Mouse (Mus musculus): ENCODE measurements around the gene Rps6ka2. TPM values are rescaled to one million over a fixed set of nuclear protein-coding genes. Genes with fewer than 3 reads are reported as not detected.

Gene Rps6ka2
- polyA plus RNA-seq, 1 experiment from 2014 or later, result 2.0 TPM

- Histone ChIP-seq H3K4me1 (replicated peaks; ENCODE audit: control insufficient read depth, insufficient read depth) (no peaks in the 10 kb centered on the region), H3K4me2 (replicated peaks; ENCODE audit: low read depth) (no peak overlapping the region), H3K36me3 (ENCODE audit: control insufficient read depth, insufficient read depth, low read length) (no peaks in the 10 kb centered on the region), H3K9me3 (ENCODE audit: control insufficient read depth, low read length) (no peaks in the 10 kb centered on the region), H3K4me3 (ENCODE audit: low read depth, low read length) (no peak overlapping the region), H3K9ac (ENCODE audit: low read length) (no peak overlapping the region), H3K27ac (replicated peaks) (no peak overlapping the region), H3K27me3 (ENCODE audit: control insufficient read depth, insufficient read depth, low read length) (no peaks in the 10 kb centered on the region)
- DNase-seq (ENCODE audit: low spot score) (no peak), ATAC-seq (ENCODE audit: low FRiP score, low TSS enrichment) (no peak)
- no peak for TF ChIP-seq CTCF (IDR thresholded peaks at IDR 0.05; ENCODE audit: low read depth)
- no peak for TF ChIP-seq EP300 (optimal IDR thresholded peaks at IDR 0.05)
- 79% methylated on average over 4 of the region's 4 CpGs for WGBS
Measured at GRCm38 (mm10) chr17:7250373-7250772, 80.5 kb downstream of the Rps6ka2 start.

GRCm38 (mm10) chr17:7257208-7257607, 87.3 kb downstream of the Rps6ka2 start:
- Histone ChIP-seq H3K4me1 (replicated peaks; ENCODE audit: control insufficient read depth, insufficient read depth) (no peaks in the 10 kb centered on the region), H3K9ac (ENCODE audit: low read length) (no peak overlapping the region), H3K9me3 (ENCODE audit: control insufficient read depth, low read length) (no peaks in the 10 kb centered on the region), H3K4me2 (replicated peaks; ENCODE audit: low read depth) (no peak overlapping the region), H3K4me3 (ENCODE audit: low read depth, low read length) (no peak overlapping the region), H3K27me3 (ENCODE audit: control insufficient read depth, insufficient read depth, low read length) (no peaks in the 10 kb centered on the region), H3K27ac (replicated peaks) (no peak overlapping the region), H3K36me3 (ENCODE audit: control insufficient read depth, insufficient read depth, low read length) (no peaks in the 10 kb centered on the region)
- WGBS, result 72% methylated on average over 1 of the region's 1 CpGs
- no peak for DNase-seq (ENCODE audit: low spot score)
- TF ChIP-seq CTCF (IDR thresholded peaks at IDR 0.05; ENCODE audit: low read depth) (peak; percentile 35), EP300 (optimal IDR thresholded peaks at IDR 0.05) (no peak)
- no peak for ATAC-seq (ENCODE audit: low FRiP score, low TSS enrichment)

GRCm38 (mm10) chr17:7258748-7259359, 88.9 kb downstream of the Rps6ka2 start:
- Histone ChIP-seq H3K27ac (replicated peaks) (no peak overlapping the region), H3K4me1 (replicated peaks; ENCODE audit: control insufficient read depth, insufficient read depth) (no peaks in the 10 kb centered on the region), H3K9me3 (ENCODE audit: control insufficient read depth, low read length) (no peaks in the 10 kb centered on the region), H3K4me2 (replicated peaks; ENCODE audit: low read depth) (no peak overlapping the region), H3K9ac (ENCODE audit: low read length) (no peak overlapping the region), H3K27me3 (ENCODE audit: control insufficient read depth, insufficient read depth, low read length) (no peaks in the 10 kb centered on the region), H3K4me3 (ENCODE audit: low read depth, low read length) (no peak overlapping the region), H3K36me3 (ENCODE audit: control insufficient read depth, insufficient read depth, low read length) (no peaks in the 10 kb centered on the region)
- no peak for TF ChIP-seq CTCF (IDR thresholded peaks at IDR 0.05; ENCODE audit: low read depth)
- TF ChIP-seq EP300 (optimal IDR thresholded peaks at IDR 0.05), result no peak
- ATAC-seq (ENCODE audit: low FRiP score, low TSS enrichment), result no peak
- DNase-seq (ENCODE audit: low spot score), result no peak
- WGBS, result 62% methylated on average over 15 of the region's 15 CpGs

GRCm38 (mm10) chr17:7260360-7260759, 90.4 kb downstream of the Rps6ka2 start:
- H3K4me3 ChIP-seq (ENCODE audit: low read depth, low read length), result no peak overlapping the region
- TF ChIP-seq CTCF (IDR thresholded peaks at IDR 0.05; ENCODE audit: low read depth), result no peak
- no peak for TF ChIP-seq EP300 (optimal IDR thresholded peaks at IDR 0.05)
- no peaks in the 10 kb centered on the region for H3K4me1 ChIP-seq (replicated peaks; ENCODE audit: control insufficient read depth, insufficient read depth)
- no peaks in the 10 kb centered on the region for H3K9me3 ChIP-seq (ENCODE audit: control insufficient read depth, low read length)
- ATAC-seq (ENCODE audit: low FRiP score, low TSS enrichment) (peak; percentile 81), DNase-seq (ENCODE audit: low spot score) (peak; percentile 59)
- no peak overlapping the region for H3K9ac ChIP-seq (ENCODE audit: low read length)
- no peak overlapping the region for H3K27ac ChIP-seq (replicated peaks)
- H3K36me3 ChIP-seq (ENCODE audit: control insufficient read depth, insufficient read depth, low read length), result no peaks in the 10 kb centered on the region
- H3K4me2 ChIP-seq (replicated peaks; ENCODE audit: low read depth), result no peak overlapping the region
- H3K27me3 ChIP-seq (ENCODE audit: control insufficient read depth, insufficient read depth, low read length), result no peaks in the 10 kb centered on the region
- WGBS, result 35% methylated on average over 10 of the region's 10 CpGs

- no peak for ATAC-seq (ENCODE audit: low FRiP score, low TSS enrichment)
- TF ChIP-seq EP300 (optimal IDR thresholded peaks at IDR 0.05) (no peak), CTCF (IDR thresholded peaks at IDR 0.05; ENCODE audit: low read depth) (no peak)
- H3K4me2 ChIP-seq (replicated peaks; ENCODE audit: low read depth), result no peak overlapping the region
- H3K4me1 ChIP-seq (replicated peaks; ENCODE audit: control insufficient read depth, insufficient read depth), result no peaks in the 10 kb centered on the region
- 45% methylated on average over 10 of the region's 10 CpGs for WGBS
- DNase-seq (ENCODE audit: low spot score), result no peak
- H3K27ac ChIP-seq (replicated peaks), result no peak overlapping the region
- no peak overlapping the region for H3K4me3 ChIP-seq (ENCODE audit: low read depth, low read length)
- H3K9me3 ChIP-seq (ENCODE audit: control insufficient read depth, low read length), result no peaks in the 10 kb centered on the region
- no peak overlapping the region for H3K9ac ChIP-seq (ENCODE audit: low read length)
- no peaks in the 10 kb centered on the region for H3K36me3 ChIP-seq (ENCODE audit: control insufficient read depth, insufficient read depth, low read length)
- H3K27me3 ChIP-seq (ENCODE audit: control insufficient read depth, insufficient read depth, low read length), result no peaks in the 10 kb centered on the region
Measured at GRCm38 (mm10) chr17:7262056-7262455, 92.1 kb downstream of the Rps6ka2 start.

GRCm38 (mm10) chr17:7262620-7263019, 92.7 kb downstream of the Rps6ka2 start:
- no peak for TF ChIP-seq CTCF (IDR thresholded peaks at IDR 0.05; ENCODE audit: low read depth)
- TF ChIP-seq EP300 (optimal IDR thresholded peaks at IDR 0.05), result no peak
- 60% methylated on average over 4 of the region's 4 CpGs for WGBS
- Histone ChIP-seq H3K4me1 (replicated peaks; ENCODE audit: control insufficient read depth, insufficient read depth) (no peaks in the 10 kb centered on the region), H3K9me3 (ENCODE audit: control insufficient read depth, low read length) (no peaks in the 10 kb centered on the region), H3K4me2 (replicated peaks; ENCODE audit: low read depth) (no peak overlapping the region), H3K27ac (replicated peaks) (no peak overlapping the region), H3K4me3 (ENCODE audit: low read depth, low read length) (no peak overlapping the region), H3K9ac (ENCODE audit: low read length) (no peak overlapping the region), H3K27me3 (ENCODE audit: control insufficient read depth, insufficient read depth, low read length) (no peaks in the 10 kb centered on the region), H3K36me3 (ENCODE audit: control insufficient read depth, insufficient read depth, low read length) (no peaks in the 10 kb centered on the region)
- no peak for DNase-seq (ENCODE audit: low spot score)
- no peak for ATAC-seq (ENCODE audit: low FRiP score, low TSS enrichment)
